Mouse (Mus musculus) skeletal muscle tissue, adult 2 months (tissue): ENCODE measurements around the gene Snca.

Experiments
- DNase-seq: peaks from one replicate; pipeline ENCODE4 v3.0.0-alpha.2; 2012; ENCODE audit warnings: low read depth, low spot score

Snca gene

GRCm38 (mm10) chr6:60829282-60829891 is at the start of gene Snca:
Gene Snca, minus strand, starts transcription at chr6:60829855.
- DNase-seq: no peak

- DNase-seq: no peak
Measured at GRCm38 (mm10) chr6:60870126-60870525, 40.5 kb upstream of the Snca start.

GRCm38 (mm10) chr6:60856599-60856998 is 26.9 kb upstream of the Snca start:
- no peak for DNase-seq

- DNase-seq: no peak
Measured at GRCm38 (mm10) chr6:60851690-60852089, 22.0 kb upstream of the Snca start.

GRCm38 (mm10) chr6:60828429-60829264 is 1.0 kb downstream of the Snca start:
- no peak for DNase-seq

- peak; percentile 24 for DNase-seq
Measured at GRCm38 (mm10) chr6:60828047-60828428, 1.6 kb downstream of the Snca start.

GRCm38 (mm10) chr6:60827290-60827689 is 2.4 kb downstream of the Snca start:
- DNase-seq: no peak

- no peak for DNase-seq
Measured at GRCm38 (mm10) chr6:60819272-60819671, 10.4 kb downstream of the Snca start.

- DNase-seq: no peak
Measured at GRCm38 (mm10) chr6:60813516-60813915, 16.1 kb downstream of the Snca start.

- DNase-seq: no peak
Measured at GRCm38 (mm10) chr6:60798266-60798665, 31.4 kb downstream of the Snca start.

GRCm38 (mm10) chr6:60793659-60794365 is 35.8 kb downstream of the Snca start:
- DNase-seq: no peak

- DNase-seq: no peak
Measured at GRCm38 (mm10) chr6:60786955-60787354, 42.7 kb downstream of the Snca start.

GRCm38 (mm10) chr6:60771899-60772298 is 57.8 kb downstream of the Snca start:
- no peak for DNase-seq

GRCm38 (mm10) chr6:60765696-60766095 is 64.0 kb downstream of the Snca start:
- no peak for DNase-seq

- DNase-seq: no peak
Measured at GRCm38 (mm10) chr6:60762864-60763263, 66.8 kb downstream of the Snca start.

- DNase-seq: no peak
Measured at GRCm38 (mm10) chr6:60761710-60762109, 67.9 kb downstream of the Snca start.

- DNase-seq: no peak
Measured at GRCm38 (mm10) chr6:60754975-60755374, 74.7 kb downstream of the Snca start.

GRCm38 (mm10) chr6:60745965-60746364 is 83.7 kb downstream of the Snca start:
- DNase-seq: no peak

- no peak for DNase-seq
Measured at GRCm38 (mm10) chr6:60741427-60742071, 88.1 kb downstream of the Snca start.

GRCm38 (mm10) chr6:60739776-60740175 is 89.9 kb downstream of the Snca start:
- DNase-seq: no peak

- DNase-seq: no peak
Measured at GRCm38 (mm10) chr6:60731164-60731563, 98.5 kb downstream of the Snca start.
